26 mouse cellular contexts compared by ENCODE assay signal in genomic region chr5:5955783-5956182, GRCm38 (mm10).
"Had no signal": no experiment of that assay in that cellular context is flagged by ENCODE, and none has a peak within 500 bp of the region (broad histone marks: within the 10 kb centered on the region; RNA-seq: fewer than 3 reads in every experiment).

No protein-coding gene starts in this region.

- H3K4me2 ChIP-seq: limb, embryonic 13.5 days; liver, embryonic 12.5 days; liver, embryonic 15.5 days; lung, embryonic 15.5 days; midbrain, embryonic 13.5 days; neural tube, embryonic 13.5 days; stomach, embryonic 15.5 days had no signal

- H3K4me3 ChIP-seq: layer of hippocampus, adult 2 months; limb, embryonic 10.5 days; limb, embryonic 13.5 days; liver, embryonic 12.5 days; liver, embryonic 15.5 days; lung, embryonic 15.5 days; megakaryocyte, embryonic 14.5 days; midbrain, embryonic 10.5 days; midbrain, embryonic 13.5 days; myocyte; neural tube, embryonic 13.5 days; stomach, embryonic 15.5 days had no signal

- H3K9ac ChIP-seq: limb, embryonic 13.5 days; liver, embryonic 12.5 days; liver, embryonic 15.5 days; lung, embryonic 15.5 days; midbrain, embryonic 13.5 days; neural tube, embryonic 13.5 days; stomach, embryonic 15.5 days had no signal

- H3K36me3 ChIP-seq: limb, embryonic 10.5 days; limb, embryonic 13.5 days; liver, embryonic 12.5 days; liver, embryonic 15.5 days; lung, embryonic 15.5 days; midbrain, embryonic 10.5 days; midbrain, embryonic 13.5 days; neural tube, embryonic 13.5 days; stomach, embryonic 15.5 days had no signal

- H3K4me1 ChIP-seq: limb, embryonic 10.5 days; limb, embryonic 13.5 days; liver, embryonic 12.5 days; liver, embryonic 15.5 days; lung, embryonic 15.5 days; megakaryocyte, embryonic 14.5 days; midbrain, embryonic 10.5 days; midbrain, embryonic 13.5 days; neural tube, embryonic 13.5 days; stomach, embryonic 15.5 days had no signal

- H3K27ac ChIP-seq: kidney, postnatal 0 days; layer of hippocampus, adult 2 months; limb, embryonic 10.5 days; limb, embryonic 13.5 days; liver, embryonic 12.5 days; liver, embryonic 15.5 days; lung, embryonic 15.5 days; midbrain, embryonic 10.5 days; midbrain, embryonic 13.5 days; neural tube, embryonic 13.5 days; stomach, embryonic 15.5 days had no signal

- H3K27me3 ChIP-seq: limb, embryonic 13.5 days; liver, embryonic 12.5 days; liver, embryonic 15.5 days; lung, embryonic 15.5 days; megakaryocyte, embryonic 14.5 days; midbrain, embryonic 13.5 days; neural tube, embryonic 13.5 days; stomach, embryonic 15.5 days had no signal

- DNase-seq: kidney, adult 18-20 months; kidney, postnatal 25 days; layer of hippocampus, adult 9-11 months; liver; lung, adult 18-20 months; lung, postnatal 10 days; lung, postnatal 36 days; retina, postnatal 1 day; spleen, adult 18-20 months; thymus, adult 18-20 months; thymus, postnatal 36 days had no signal

- ATAC-seq: intestine, embryonic 16.5 days; liver, embryonic 12.5 days; midbrain, embryonic 13.5 days; midbrain, embryonic 16.5 days had no signal

- H3K9me3 ChIP-seq: limb, embryonic 10.5 days; limb, embryonic 13.5 days; liver, embryonic 12.5 days; liver, embryonic 15.5 days; lung, embryonic 15.5 days; megakaryocyte, embryonic 14.5 days; midbrain, embryonic 10.5 days; midbrain, embryonic 13.5 days; neural tube, embryonic 13.5 days; stomach, embryonic 15.5 days had no signal
